Mouse (Mus musculus): Measurements from ENCODE around the gene Rfx4.

Gene Rfx4

GRCm38 (mm10) chr10:84811913-84812295 is 56.0 kb downstream of the Rfx4 start:
- DNase-seq (ENCODE audit: low read depth, low spot score), result no peak

DNA sequence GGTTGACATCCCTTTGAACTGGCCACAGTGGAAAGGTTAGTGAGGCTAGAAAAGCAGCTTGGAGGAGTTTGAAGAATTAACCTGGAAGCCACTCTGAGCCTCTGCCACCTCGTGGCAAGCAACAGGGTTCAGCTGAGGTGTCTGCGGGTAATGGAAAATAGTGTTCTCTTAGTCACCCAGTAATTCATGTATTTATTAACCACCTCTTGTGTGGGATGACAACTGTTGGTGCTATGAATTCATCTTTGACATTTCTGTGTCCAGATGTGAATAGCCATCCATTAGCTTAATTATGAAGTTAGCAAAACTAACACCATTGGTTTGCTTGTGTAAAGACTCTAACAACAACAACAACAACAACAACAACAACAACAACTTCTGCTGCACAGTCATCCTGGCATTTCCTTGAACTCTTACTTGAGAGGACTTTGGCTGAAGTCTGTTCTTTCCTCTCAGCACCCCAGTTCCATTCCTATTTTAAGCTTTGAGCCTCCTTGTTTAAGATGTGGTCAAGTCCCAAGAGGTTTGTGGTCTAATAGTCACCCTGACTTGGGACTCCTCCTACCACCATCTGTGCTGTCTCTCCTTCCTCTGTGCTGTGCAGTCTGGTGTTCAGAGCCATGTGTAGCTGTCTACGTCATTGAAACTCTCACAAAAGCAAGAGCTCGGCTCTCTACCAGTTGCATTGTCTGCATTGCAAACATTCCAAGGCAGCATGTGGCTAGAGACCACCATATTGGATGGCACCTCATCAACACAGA is 60.0 kb downstream of the Rfx4 start:
- DNase-seq (ENCODE audit: low read depth, low spot score), result no peak

GRCm38 (mm10) chr10:84817086-84817869 is 61.4 kb downstream of the Rfx4 start:
- DNase-seq (ENCODE audit: low read depth, low spot score), result no peak

DNA sequence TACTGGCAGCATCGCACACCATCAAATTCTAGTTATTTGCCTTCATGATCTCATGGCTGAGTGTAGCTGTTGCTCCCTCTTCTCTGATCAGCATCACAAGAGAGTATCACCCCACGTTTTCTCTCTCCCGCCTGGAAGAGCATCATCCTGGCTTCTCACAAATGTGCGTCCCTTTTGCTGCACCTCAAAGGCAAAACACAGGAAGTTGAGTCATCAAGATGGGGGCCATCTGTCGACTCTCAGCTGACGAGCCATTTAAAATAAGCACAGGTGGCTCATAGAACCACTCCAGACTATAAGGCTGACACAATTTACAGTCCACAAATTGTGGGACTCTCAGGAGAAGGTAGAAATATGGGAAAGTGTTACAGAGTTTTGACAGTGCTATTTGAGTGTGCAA is 63.8 kb downstream of the Rfx4 start:
- DNase-seq (ENCODE audit: low read depth, low spot score), result no peak

DNA sequence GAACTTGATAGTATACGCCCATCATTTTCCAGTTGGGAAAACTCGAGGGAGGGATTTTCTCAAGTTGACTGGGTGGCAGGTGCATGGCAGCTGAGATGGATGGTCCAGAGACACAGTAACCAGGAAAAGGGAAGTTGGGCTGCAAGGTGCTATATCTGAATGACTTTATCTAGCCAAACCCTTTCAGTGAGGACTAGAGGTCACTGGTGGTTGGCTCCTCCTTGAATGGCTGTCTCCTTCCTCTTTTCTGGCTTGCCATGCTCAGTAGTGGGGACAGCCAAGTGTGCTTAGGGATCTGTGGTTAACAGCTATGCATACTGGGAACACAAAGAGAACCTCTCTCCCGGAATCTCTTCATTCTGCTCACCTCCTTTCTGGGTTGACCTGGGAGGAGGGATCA is 64.4 kb downstream of the Rfx4 start:
- DNase-seq (ENCODE audit: low read depth, low spot score), result no peak

GRCm38 (mm10) chr10:84822741-84823151 is 66.9 kb downstream of the Rfx4 start:
- no peak for DNase-seq (ENCODE audit: low read depth, low spot score)

GRCm38 (mm10) chr10:84823621-84824020 is 67.8 kb downstream of the Rfx4 start:
- DNase-seq (ENCODE audit: low read depth, low spot score), result no peak

DNA sequence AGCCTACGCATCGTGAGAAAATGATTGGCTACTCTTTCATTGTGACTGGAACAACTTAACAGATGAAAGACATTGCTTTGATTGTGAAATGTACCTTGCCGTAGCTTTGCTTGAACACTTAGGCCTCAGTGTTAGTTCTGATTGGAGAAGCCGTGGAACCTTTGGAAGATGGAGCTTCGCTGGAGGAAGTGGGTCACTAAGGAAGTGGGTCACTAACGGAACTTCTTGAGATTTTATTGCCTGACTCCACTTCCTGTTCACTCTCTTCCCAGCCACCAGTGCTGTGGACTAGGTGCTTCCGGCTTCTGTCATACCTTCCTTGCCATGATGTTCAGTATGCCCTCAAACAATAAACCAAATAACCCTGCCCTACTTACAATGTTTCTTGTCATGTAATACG is 73.1 kb downstream of the Rfx4 start:
- DNase-seq (ENCODE audit: low read depth, low spot score), result no peak

- DNase-seq (ENCODE audit: low read depth, low spot score), result no peak
Measured at GRCm38 (mm10) chr10:84835596-84835995, 79.7 kb downstream of the Rfx4 start.

DNA sequence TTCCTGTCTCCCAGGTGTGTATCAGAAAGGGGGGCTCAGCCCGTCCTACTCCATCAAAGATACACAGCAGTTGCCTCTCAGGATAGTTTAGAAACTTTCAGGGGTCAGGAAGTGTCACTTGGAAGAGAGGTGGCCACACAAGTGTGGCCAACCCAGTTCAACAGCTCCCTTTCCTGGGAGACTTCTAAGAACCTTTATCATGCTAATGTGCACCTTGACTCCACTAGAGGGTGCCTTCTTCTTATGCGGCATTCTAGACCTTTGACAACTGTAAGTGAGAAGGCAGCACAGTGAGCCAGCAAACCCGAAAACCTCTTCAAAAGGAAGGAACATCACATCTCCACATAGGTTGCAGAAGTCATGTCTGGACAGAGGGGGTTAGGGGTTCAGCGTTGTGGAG is 80.2 kb downstream of the Rfx4 start:
- peak; percentile 32 for DNase-seq (ENCODE audit: low read depth, low spot score)

- DNase-seq (ENCODE audit: low read depth, low spot score), result no peak
Measured at GRCm38 (mm10) chr10:84837355-84837754, 81.5 kb downstream of the Rfx4 start.

DNA sequence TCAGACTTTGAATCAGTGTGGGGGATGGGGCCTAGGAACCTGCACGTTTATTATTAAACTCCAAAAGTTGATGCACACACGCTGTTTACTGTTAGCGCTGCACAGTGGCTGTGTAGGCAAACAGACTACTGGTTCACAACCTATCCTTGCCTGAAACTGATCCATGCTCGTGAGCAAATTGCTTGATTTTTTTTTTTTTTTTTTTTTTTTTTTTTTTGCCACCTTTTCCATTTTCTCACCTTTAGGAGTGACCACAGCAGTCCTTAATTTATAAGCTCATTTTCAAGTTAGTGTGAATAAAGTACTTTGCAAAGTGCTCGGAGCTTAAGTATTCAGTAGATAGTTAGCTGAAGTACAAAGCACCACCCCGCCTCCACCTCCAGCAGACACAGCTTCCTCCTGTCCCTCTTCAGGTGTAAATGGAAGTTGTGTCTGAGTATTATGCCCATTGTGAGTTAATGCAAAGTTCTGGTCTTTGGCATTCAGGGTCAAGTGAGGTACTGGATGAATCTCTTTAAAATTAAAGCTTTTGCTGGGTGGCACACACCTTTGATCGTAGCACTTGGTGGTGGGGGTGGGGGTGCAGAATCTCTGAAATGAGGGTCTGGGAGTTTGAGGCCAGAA is 83.1 kb downstream of the Rfx4 start:
- no peak for DNase-seq (ENCODE audit: low read depth, low spot score)

GRCm38 (mm10) chr10:84846638-84847037 is 90.8 kb downstream of the Rfx4 start:
- DNase-seq (ENCODE audit: low read depth, low spot score), result no peak

DNA sequence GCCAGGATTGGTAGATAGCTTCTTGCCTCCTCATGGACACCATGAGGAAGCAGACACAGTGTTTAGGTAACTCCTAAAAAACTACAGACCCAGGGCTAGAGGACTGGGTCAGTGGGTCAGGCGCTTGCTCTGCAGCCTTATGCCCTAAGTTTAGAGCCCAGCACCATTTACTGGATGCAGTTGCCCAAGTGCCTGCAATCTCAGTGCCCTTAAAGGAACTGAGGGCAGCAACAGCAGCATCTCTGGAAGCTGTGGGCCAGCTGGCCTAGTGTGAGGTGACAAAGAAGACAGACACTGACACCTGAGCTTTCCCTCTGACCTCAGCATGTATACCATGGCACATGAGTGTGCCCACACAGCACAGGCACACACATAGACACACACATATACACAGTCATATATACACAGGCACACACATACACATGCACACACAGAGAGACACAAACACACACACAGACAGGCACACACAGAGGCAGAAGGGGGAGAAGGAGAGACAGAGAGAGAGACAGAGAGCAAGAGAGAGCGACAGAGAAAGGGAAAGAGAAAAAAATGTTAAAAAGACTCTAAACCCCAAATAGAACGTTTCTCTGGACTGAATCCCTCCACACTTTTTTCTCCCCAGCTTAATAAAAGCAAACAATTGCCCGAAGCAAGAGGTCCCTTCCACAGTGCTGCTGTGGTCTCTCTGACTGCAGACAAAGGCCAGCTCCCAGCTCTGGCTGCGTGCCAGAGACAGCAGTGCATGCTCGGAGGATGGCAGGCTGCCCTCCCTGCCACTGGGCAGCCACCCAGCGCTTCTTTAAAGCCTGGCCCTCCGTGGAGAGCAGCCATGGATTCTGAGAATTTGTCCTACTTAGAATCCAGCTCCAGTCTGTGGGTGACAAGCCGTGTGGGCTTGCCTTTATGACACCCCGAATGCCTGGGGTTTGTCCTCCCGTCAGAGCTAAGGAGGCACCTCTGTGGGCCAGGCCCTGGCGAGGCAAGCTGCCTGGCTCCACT is 96.4 kb downstream of the Rfx4 start:
- DNase-seq (ENCODE audit: low read depth, low spot score), result peak; percentile 53

DNA sequence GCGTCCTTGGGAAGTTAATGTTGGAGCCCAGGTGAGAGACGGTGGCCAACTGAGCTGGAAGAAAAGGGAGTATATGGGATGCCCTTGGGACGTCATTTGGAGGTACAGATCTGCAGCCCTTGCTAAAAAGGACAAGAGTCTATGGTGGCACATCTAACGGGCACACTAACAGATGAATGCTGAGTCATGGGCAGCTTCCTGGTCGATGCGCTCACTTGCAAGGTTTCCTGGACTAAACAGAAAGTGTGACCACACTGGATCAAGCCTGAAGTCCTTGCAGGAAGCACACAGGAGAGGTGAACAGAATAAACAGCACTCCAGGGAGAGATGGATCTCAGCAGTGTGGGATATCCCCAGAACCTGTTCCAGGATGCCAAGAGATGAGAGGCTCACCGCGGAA is 98.2 kb downstream of the Rfx4 start:
- no peak for DNase-seq (ENCODE audit: low read depth, low spot score)

- no peak for DNase-seq (ENCODE audit: low read depth, low spot score)
Measured at GRCm38 (mm10) chr10:84855466-84855865, 99.6 kb downstream of the Rfx4 start.

- DNase-seq (ENCODE audit: low read depth, low spot score), result no peak
Measured at GRCm38 (mm10) chr10:84858371-84858770, 102.5 kb downstream of the Rfx4 start.

GRCm38 (mm10) chr10:84858806-84859496 is 103.1 kb downstream of the Rfx4 start:
- no peak for DNase-seq (ENCODE audit: low read depth, low spot score)

DNA sequence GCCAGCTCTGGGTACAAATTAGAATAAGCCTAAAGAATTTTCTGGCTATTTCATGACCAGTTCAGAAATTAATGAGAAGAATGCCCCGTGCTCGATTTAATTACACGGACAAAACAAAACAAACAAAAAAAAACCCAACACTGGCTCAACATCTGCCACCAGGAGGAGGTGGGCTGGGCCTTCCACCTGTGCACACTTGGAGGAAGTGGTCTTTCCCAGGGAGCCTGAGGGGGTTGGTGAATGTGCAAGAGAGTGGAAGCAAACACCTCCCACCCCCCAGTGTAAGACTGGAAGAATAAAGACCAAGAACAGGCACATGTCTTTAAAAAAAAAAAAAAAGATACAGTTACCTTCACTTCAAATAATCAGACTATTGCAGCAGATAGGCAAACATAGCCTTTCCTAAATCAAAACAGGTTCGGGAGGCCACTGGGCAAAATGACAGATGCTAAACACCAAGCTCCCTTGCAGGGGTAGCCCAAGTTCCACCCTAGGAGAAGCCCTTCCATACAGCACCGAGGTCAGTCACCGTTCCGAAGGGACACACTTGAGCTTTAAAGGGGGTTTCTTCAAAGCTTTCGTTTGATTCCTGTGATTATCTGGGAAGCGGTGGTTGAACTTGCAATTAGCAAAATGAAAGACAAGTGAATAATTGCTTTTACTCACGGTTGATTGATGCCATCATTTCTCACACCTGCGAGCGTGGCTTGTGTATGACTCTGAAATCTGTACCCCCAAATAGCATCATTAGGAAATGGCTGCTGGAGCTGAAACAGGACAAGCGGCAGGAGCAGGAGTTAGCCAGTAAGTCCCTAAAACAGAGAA is 103.9 kb downstream of the Rfx4 start:
- no peak for DNase-seq (ENCODE audit: low read depth, low spot score)

- DNase-seq (ENCODE audit: low read depth, low spot score), result no peak
Measured at GRCm38 (mm10) chr10:84863488-84863887, 107.6 kb downstream of the Rfx4 start.

All from retina, postnatal 7 days (tissue).